Mouse (Mus musculus): ENCODE data around the gene Abraxas2.

Abraxas2 gene

GRCm38 (mm10) chr7:132859042-132859958 is at the start of gene Abraxas2:
TSS of gene Abraxas2 (plus strand) at chr7:132859225.
- peak; percentile 92 for DNase-seq (ENCODE audit: low read depth)

DNA sequence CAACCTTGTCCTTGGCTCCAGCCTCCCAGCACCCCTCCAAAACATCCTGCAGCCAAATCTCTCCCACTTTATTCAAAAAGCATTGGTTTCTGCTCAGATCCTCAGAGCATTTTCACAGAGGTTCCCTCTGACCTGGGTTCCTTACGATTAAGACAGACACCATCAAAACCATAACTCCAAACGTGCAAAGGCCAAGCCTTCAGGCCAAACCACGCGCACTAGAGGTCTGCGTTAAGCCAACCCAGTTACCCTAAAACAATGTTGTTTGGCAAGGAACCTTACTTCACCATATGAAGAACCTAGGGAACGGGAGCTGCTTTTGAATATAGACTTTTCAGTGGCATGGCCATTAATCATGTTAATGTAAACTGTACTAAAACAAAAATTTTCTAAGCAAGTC is 49.3 kb upstream of the Abraxas2 start:
- peak; percentile 13 for DNase-seq (ENCODE audit: low read depth)

DNA sequence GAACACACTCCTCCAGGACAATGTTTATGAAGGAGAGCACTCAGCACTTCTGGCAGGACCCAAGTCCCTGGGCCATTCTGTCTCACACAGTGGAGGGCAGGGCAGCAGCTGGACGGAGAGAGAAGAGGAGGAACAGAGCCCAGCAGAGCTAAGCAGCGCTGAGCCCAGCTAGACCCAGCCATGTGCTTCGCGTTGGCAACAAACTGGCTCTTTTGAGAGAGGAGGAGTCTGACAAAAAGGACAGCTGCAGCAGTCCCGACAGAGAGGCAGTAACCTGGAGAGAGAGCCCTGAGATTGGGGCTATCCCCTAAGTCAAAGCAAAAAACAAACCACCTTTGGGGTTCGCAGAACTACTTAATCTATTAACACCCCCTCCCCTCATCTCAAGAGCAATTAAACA is 48.7 kb upstream of the Abraxas2 start:
- DNase-seq (ENCODE audit: low read depth), result no peak

DNA sequence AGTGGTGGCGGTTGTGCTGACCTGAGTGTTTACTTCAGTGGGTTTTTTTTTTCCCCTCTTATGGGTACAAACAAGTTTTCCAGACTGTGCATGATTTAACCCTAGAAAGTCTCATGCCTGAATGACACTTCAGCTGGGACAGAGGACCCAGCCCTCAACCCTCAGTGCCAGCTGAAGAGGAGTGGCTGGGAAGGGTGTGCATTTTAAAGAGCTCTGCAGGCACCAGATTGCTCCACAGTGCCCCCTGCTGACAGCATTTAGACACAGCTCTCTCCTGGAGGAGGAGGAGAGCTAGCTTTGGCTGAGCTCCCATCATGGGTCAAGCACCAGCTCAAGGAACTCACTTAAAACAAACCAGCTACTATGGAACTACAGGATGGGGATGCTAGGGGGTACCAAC is 48.1 kb upstream of the Abraxas2 start:
- DNase-seq (ENCODE audit: low read depth), result peak; percentile 95

- peak; percentile 84 for DNase-seq (ENCODE audit: low read depth)
Observed at GRCm38 (mm10) chr7:132811716-132812618, 47.1 kb upstream of the Abraxas2 start.

DNA sequence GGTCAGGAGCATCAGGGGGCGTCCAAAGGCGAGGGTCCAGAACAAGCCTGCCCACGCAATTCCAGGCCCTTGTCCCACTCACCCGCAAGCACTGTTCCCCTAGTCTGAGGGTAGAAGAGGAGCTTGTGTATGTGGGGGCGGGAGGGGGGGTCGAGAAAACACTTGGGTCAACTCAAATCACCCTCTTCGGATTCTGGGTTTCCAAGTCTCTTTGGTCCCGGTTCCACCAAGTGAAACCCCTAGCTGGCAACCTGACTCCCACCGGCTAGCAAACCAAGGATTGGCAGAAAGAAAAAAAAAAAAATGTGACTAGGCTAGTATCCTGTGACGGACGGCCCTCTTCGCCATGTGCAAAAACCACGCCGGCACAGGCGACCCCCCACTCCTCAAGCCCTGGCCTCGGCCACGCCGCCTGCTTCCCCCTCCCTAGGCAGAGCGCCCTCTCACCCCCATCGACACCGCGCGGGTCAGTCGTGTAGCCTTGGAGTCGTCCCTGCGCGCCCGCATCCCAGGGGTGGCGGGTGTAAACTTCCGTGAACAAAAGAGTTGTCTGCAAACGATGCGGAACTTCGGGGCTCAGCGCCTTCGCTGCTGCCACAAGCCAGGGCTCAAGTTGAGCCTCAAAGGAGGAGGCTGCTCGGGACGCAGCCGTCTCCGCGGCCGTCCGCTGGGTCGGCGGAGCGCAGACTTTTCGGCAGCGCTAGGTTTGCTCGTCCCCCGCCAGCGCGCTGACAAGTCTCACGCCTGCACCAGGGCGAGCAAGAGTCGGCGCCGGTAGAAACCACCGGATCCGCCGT is 46.2 kb upstream of the Abraxas2 start:
- peak; percentile 71 for DNase-seq (ENCODE audit: low read depth)

- DNase-seq (ENCODE audit: low read depth), result peak; percentile 76
Observed at GRCm38 (mm10) chr7:132813416-132814088, 45.5 kb upstream of the Abraxas2 start, which contains the start of gene Fam53b. TSS of gene Fam53b (minus strand) at chr7:132813886.

- DNase-seq (ENCODE audit: low read depth), result no peak
Observed at GRCm38 (mm10) chr7:132814089-132814450, 45.0 kb upstream of the Abraxas2 start.

DNA sequence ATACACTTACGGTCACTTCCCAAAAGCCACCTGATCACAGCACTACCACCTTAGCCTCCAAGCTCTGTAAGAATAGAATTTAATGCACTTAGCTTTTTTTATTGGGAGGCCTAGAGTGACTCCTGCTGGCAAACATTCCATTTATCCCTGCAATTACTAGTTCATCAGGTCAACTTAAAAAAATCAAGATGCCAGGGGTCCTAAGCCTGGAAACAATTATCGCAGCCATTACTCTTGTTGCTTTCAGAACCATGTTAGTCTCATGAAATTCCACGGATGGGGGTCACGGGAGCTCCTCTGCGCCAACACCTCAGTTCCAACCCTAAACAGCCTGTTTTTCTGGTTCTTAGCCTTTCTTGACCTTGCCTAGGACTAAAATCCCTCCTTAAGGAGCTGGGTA is 43.9 kb upstream of the Abraxas2 start:
- DNase-seq (ENCODE audit: low read depth), result peak; percentile 10

DNA sequence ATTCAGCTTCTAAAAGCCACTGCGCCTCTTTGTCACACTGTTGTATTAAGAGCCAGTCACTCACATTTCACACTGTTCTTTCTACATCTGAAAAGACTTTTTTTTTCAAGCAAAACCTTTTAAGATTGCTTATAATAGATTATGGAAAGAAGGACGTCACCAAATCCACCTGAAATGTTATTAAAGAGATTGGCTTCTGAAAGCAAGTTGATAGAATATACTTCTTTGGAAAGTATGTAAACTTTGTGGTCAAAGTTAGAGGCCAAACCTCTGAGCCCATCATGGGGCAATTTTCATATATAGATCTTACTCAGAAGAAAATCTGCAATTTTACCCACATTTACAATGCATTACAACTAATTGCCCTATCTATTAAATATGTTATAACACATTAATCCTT is 42.5 kb upstream of the Abraxas2 start:
- DNase-seq (ENCODE audit: low read depth), result no peak

DNA sequence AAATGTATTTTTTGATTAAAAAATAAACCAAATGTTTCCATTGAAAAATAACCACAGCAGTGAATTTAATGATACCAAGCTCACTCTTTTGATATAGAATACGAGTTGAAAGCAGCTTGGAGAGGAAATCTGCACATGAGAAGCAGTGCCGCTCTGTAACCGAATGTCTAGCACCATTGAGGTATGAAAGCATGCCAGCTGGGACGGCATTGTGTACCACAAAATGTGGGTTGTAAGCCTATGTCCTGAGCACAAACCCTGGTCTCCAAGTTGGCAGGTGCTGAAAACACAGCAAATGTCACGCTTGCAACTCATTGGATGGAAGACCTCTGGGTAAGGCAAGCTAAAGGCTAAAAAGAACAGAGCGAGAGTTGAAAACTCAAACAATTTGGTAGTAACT is 42.0 kb upstream of the Abraxas2 start:
- no peak for DNase-seq (ENCODE audit: low read depth)

DNA sequence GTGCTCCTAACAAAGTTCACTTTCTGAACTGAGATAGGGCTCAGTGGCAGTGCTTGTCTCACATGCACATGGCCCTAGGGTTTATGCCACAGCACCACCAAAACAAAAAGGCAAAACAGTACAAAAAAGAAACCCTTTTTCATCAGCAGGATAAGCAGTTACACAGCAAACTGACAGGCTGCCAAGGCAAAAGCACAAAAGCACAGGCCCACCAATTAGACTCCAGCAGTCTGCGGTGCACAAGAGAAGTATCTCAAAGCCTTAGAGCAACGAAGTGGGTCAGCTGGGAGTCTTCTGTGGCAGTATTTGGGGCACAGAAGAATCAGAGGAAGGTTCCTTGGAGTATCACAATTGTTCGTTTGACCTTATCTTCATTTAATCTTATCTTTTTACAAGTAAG is 38.3 kb upstream of the Abraxas2 start:
- DNase-seq (ENCODE audit: low read depth), result no peak

- no peak for DNase-seq (ENCODE audit: low read depth)
Observed at GRCm38 (mm10) chr7:132823832-132824231, 35.2 kb upstream of the Abraxas2 start.

DNA sequence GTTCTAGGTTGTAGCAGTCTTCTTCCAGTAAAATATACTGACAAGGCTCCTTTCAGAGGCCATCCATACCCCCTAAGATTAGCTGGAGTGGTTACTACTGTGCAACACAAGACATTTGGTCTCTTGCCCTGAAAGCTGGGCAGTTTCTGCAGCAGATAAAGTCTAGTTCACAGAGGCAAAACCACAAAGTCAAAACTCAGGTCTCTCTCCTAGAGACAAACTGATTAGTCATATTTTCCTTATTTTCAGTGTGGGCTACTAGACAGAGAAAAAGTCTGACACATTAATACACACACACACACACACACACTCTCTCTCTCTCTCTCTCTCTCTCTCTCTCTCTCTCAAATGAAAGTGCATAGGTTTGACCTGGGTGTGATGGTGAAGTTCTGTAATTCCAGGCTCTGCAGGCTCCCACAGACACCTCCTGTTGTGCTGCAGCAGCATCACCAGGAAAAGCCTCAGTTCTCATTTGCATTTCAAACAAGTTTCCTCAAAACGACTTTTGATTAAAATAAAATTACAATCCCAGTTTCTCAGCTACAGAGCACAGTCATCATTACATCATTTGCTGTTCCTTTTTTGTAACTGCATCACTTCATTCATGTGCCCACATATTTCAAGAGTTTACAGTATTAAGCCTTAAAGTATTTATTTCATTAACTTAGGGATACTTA is 34.5 kb upstream of the Abraxas2 start:
- no peak for DNase-seq (ENCODE audit: low read depth)

DNA sequence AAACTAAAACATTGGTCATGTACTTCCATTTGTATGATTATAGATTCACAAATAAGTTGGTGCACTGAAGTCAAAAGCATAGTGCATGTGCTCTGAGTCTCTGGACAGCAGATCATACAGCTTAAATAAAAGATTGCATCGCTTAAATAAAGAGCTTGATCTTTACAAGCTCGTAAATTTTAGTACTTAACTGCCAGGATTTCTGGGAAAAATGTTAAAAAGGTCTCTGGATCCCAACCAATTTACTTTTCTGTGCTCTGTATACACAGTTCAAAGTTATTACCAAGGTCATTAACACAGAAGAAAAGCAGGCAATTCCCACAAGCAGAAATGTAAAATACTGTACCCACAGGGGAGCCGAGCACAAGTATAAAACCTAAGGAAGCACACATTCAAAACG is 28.1 kb upstream of the Abraxas2 start:
- DNase-seq (ENCODE audit: low read depth), result no peak

DNA sequence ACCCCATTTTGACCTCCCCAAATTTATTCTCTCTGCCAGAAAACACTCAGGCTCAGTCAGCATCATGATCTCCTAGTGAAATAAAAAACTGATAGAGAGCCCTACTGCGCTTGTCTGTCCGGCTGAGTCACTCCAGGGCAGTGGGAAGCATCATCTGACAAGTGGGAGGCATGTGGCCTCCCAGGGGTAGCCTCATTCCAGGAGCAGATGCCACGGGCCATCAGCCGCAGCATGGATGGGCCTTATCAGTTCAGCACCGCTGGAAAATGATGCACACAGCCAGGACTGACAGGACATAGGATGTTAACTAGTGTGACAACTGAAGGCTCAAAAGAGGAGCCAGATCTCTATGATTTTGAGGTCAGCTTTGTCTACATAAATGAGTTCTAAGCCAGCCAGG is 17.7 kb upstream of the Abraxas2 start:
- DNase-seq (ENCODE audit: low read depth), result no peak

DNA sequence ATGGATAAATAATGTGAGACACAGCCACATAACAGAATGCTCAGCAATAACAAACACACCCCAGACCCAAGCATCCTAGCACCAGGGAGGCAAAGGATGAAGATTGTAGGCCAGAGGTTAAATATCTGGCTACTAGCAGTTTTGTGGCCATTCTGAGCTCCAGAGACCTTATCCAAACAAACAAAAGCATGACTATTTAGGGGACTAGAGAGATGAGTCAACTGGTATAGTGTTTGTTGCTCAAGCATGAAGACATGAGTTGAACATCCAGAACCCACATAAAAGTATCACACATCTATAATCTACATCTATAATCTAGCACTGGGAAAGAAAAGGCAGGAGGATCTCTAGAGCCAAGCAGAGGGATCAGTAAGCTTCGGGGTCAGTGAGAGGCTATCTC is 16.6 kb upstream of the Abraxas2 start:
- no peak for DNase-seq (ENCODE audit: low read depth)

DNA sequence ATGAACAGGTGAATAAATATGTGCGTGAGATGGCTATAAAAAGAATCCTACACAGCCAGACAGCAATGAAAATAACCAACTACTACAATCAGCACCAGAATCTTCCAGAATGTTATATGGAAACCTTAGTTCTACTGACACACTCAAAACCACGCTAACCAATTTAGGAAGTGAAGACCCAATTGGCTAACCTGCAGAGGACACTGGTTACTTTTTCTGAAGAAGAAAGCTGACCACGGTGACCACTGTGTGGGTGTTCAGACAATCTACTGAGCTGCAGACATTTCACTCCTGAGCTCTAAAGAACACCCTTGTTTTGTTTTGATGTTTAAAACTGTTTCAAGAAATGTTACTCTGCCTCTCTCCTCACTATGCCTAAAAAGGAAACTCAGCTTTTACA is 15.9 kb upstream of the Abraxas2 start:
- no peak for DNase-seq (ENCODE audit: low read depth)

GRCm38 (mm10) chr7:132852173-132852844 is 6.7 kb upstream of the Abraxas2 start, which contains the start of gene Eef1akmt2:
TSS of gene Eef1akmt2 (minus strand) at chr7:132852673.
- peak; percentile 89 for DNase-seq (ENCODE audit: low read depth)

GRCm38 (mm10) chr7:132853361-132853760 is 5.7 kb upstream of the Abraxas2 start:
- DNase-seq (ENCODE audit: low read depth), result no peak

Data from naive thymus-derived CD4-positive, alpha-beta T cell, adult 2 months (primary cell).